Mouse (Mus musculus) mesoderm, embryonic 11.5 days (tissue): ENCODE data around the gene Tlnrd1.

Experiments used
- DNase-seq: peaks from one replicate; pipeline ENCODE4 v3.0.0-alpha.2; 2012; ENCODE audit warnings: low read depth, low spot score

Tlnrd1 gene

DNA sequence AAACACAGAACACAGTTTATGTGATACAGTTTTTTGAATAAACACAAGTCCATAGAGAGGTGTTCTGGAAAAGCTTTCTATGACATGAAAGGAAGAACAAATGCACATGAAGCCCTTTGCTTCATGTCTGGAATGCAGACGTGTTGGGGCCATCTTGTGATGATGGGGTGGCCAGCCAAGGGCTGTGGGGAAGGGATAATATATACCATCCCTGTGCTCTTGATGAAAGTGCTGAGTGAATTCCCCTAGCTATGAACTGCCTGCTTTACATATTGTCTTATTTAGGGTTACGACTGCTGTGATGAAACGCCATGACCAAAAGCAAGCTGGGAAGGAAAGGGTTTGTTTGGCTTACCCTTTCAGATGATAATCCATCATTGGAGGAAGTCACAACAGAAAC is 39.3 kb downstream of the Tlnrd1 start:
- DNase-seq: no peak

DNA sequence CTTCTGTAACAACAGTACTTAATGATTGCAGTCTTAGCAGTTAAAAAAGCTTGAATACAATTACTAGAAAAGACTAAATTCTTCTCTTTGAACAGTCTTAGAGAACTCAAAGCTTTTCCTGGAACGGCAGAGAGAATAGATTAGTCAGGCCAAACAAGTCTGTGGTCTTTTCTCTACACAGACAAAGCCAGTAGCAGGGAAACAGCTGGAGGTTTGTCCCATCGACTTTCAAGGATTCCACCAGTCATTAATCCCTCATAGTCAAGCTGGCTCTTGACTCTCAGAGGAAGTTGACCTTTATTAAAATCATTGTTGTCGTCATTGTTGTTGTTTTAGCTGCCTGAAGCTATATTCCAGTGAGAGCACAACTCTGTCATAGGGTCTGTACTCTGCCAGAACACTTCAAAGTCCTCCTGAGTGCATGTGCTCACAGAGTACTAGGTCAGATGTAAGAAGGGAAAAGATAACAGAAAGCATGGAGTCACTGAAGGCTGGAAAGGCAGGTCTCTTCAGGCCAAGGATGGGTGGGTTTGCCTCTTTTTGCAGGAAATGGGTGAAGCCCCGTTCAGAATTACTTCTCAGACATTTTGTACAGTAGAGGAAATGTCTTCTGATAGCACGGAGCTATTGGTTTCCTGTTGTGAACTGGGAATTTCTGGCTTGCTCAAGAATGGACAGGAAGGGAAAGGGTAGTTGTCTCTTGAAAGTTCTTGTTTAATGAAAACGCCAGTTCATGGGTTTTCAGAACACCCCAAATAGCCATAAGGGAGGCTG is 41.4 kb downstream of the Tlnrd1 start:
- DNase-seq: no peak

DNA sequence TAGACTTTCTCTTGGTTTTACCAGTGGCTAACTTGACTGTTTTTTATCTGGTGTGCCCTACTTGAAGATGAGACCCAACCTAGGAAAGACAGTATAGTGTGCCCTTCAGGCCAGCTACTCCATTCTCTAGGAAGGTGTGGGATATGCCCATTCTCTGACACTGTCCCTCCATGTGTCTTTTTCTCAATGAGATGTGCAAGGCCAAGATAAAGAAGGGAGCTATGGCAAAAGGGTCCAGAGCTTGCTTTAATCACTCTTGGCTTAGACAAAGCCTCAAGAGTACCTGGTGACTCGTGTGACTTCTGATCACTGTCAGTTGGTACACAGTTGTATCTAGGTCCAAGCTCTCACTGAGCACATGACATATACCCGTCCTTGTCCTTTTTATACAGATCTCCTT is 44.0 kb downstream of the Tlnrd1 start:
- DNase-seq: no peak

DNA sequence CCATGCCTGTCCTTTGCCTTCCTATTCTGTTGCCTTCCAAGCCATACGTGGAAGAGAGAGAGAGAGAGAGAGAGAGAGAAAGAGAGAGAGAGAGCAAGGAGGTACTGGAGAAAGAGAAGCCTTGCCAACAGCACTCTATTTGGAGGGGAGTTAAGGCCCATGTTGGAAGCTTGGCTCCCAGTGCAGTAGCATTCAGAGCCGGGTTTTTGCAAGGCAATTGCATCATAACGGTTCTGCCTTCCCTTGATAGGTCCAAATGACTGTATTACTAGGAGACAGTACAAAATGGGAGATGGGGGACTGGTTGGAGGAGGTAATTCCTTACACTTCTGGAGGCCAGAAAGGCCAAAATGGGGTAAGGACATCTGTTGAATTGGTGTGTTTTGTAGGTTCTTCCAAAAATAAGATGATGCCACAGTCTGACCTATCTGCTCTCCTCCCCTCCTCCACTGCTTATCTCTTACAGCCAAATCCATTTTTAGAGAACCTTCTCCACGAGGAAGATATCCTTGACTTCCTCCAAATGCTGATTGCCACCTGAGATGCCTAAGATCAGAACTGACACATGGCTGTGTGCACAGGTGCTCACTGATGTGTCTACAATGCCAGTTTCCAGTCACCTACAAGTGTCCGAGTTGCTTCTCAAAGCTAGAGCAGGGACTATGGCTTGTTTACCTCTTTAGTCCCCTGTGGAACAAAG is 45.4 kb downstream of the Tlnrd1 start:
- no peak for DNase-seq
